Mouse (Mus musculus) cerebellum, adult 2 months (tissue): Measurements from ENCODE around the gene Myo16. TPM values are rescaled to one million over a fixed set of nuclear protein-coding genes. Genes with fewer than 3 reads are reported as not detected.

Source experiments
- DNase-seq, 2 experiments: peaks; one replicate each; pipeline ENCODE4 v3.0.0; 2021
- H3K27ac ChIP-seq: fragments of 200-500 bp; 2 replicates; pipeline ENCODE4 v1.5.1; 2012; ENCODE audit warnings: low read length, control low read depth, inconsistent platforms; ENCODE audit not compliant: insufficient read depth
- H3K27me3 ChIP-seq: fragments of 200-500 bp; 2 replicates; pipeline ENCODE4 v1.6.1; 2012; ENCODE audit warnings: inconsistent platforms, mild to moderate bottlenecking, low read length, moderate library complexity; ENCODE audit not compliant: control insufficient read depth, insufficient read depth
- H3K4me1 ChIP-seq: fragments of 200-500 bp; 2 replicates; pipeline ENCODE4 v1.6.1; 2011; ENCODE audit warnings: low read length; ENCODE audit not compliant: control insufficient read depth, insufficient read depth
- H3K4me3 ChIP-seq: fragments of 200-500 bp; replicated peaks from 2 replicates; pipeline ENCODE3; 2011; ENCODE audit warnings: mild to moderate bottlenecking, low read depth, low read length, control low read depth; ENCODE audit not compliant: insufficient read depth
- CTCF ChIP-seq: fragments of 200-500 bp; IDR thresholded peaks from 2 replicates; pipeline ENCODE4 v1.5.1; 2011; ENCODE audit warnings: low read depth, mild to moderate bottlenecking, control low read depth, low read length, moderate library complexity, borderline replicate concordance; ENCODE audit not compliant: insufficient read depth
- POLR2A ChIP-seq: fragments of 200-500 bp; IDR thresholded peaks from 2 replicates; pipeline ENCODE4 v1.6.1; 2011; ENCODE audit warnings: low read length, control low read depth, borderline replicate concordance; ENCODE audit not compliant: insufficient read depth
- whole genome bisulfite sequencing: fragments of 180-500 bp; shearing (Covaris S2); methylation state at CpG from one replicate; pipeline ENCODE4 v1.1.7; 2018; 5-methylcytosine and 5-hydroxymethylcytosine counted together
- polyA plus RNA-seq: library from polyadenylated mRNA; depleted of rRNA; stranded (reverse); fragments of >200 nt; gene quantifications from 2 replicates; pipeline ENCODE4 v1.2.3, GENCODE M21; 2012

Gene Myo16
- polyA plus RNA-seq, 1 experiment, result 10.3 TPM

DNA sequence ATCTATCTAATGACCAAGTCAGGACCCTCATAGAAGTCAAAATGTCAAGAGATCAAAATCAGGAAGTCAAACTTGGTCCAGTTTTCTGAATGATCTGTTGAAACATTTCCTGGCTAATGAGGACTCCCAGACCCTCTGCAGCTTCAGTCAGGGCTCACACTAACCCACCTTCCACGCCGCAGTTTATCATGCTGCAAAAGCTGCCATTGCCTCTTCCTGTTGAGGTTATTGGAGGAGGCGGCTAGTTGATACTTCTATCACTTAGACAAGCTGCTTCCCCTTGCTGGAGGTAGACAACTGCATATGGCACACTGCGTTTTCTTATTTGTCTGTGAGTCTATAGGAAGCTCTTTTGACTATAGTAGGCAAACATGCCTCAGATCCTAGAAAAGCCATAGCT lies 116.4 kb downstream of the Myo16 start:
- no peaks in the 10 kb centered on the region for H3K27me3 ChIP-seq
- no peak for DNase-seq
- H3K4me3 ChIP-seq, result no peak overlapping the region
- WGBS, result 95% methylated on average over 4 of the region's 4 CpGs
- TF ChIP-seq CTCF (no peak), POLR2A (no peak)
- H3K4me1 ChIP-seq, result no peaks in the 10 kb centered on the region
- H3K27ac ChIP-seq, result no peak overlapping the region

- 77% methylated on average over 4 of the region's 4 CpGs for WGBS
- H3K27me3 ChIP-seq, result no peaks in the 10 kb centered on the region
- no peak overlapping the region for H3K4me3 ChIP-seq
- H3K27ac ChIP-seq, result no peak overlapping the region
- DNase-seq, result no peak
- no peak for TF ChIP-seq POLR2A
- TF ChIP-seq CTCF, result no peak
- no peaks in the 10 kb centered on the region for H3K4me1 ChIP-seq
Measured at GRCm38 (mm10) chr8:10292600-10292999, 138.9 kb downstream of the Myo16 start.

- Histone ChIP-seq H3K4me1 (no peaks in the 10 kb centered on the region), H3K27me3 (no peaks in the 10 kb centered on the region), H3K4me3 (no peak overlapping the region), H3K27ac (no peak overlapping the region)
- 57% methylated on average over 3 of the region's 3 CpGs for WGBS
- DNase-seq, result no peak
- no peak for TF ChIP-seq POLR2A
- TF ChIP-seq CTCF, result no peak
Measured at GRCm38 (mm10) chr8:10300797-10301196, 147.1 kb downstream of the Myo16 start.

DNA sequence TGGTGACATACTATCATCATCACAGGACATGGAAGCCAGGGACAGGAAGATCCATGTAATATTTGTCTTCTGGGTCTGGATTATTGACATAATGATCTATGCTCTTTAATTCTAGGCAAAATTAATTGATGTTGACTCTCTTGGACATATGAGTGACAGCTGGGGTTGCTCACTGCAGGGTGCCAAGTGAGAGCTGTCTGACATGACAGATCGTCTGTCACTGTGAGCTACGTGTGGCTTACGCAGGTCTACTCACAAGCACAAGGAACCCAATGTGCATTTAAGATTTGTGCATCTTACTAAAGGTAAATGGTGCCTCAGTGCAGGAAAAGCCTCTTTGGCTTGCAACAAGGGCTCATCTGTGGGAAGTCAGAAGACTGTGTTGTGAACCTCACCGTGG lies 149.3 kb downstream of the Myo16 start:
- Histone ChIP-seq H3K4me3 (no peak overlapping the region), H3K27ac (no peak overlapping the region), H3K4me1 (no peaks in the 10 kb centered on the region), H3K27me3 (no peaks in the 10 kb centered on the region)
- 36% methylated on average over 4 of the region's 4 CpGs for WGBS
- TF ChIP-seq POLR2A (no peak), CTCF (no peak)
- no peak for DNase-seq

GRCm38 (mm10) chr8:10303992-10304391 lies 150.3 kb downstream of the Myo16 start:
- TF ChIP-seq CTCF (no peak), POLR2A (no peak)
- no peak overlapping the region for H3K4me3 ChIP-seq
- no peak for DNase-seq
- no peaks in the 10 kb centered on the region for H3K4me1 ChIP-seq
- 67% methylated on average over 3 of the region's 3 CpGs for WGBS
- H3K27me3 ChIP-seq, result no peaks in the 10 kb centered on the region
- no peak overlapping the region for H3K27ac ChIP-seq

- WGBS, result 88% methylated on average over 1 of the region's 1 CpGs
Measured at GRCm38 (mm10) chr8:10304721-10305120, 151.0 kb downstream of the Myo16 start.

GRCm38 (mm10) chr8:10307345-10307744 lies 153.6 kb downstream of the Myo16 start:
- 66% methylated on average over 6 of the region's 6 CpGs for WGBS
- Histone ChIP-seq H3K4me3 (no peak overlapping the region), H3K27ac (no peak overlapping the region), H3K4me1 (no peaks in the 10 kb centered on the region), H3K27me3 (no peaks in the 10 kb centered on the region)
- TF ChIP-seq POLR2A (no peak), CTCF (no peak)
- no peak for DNase-seq

More at GRCm38 (mm10) chr8:10304721-10305120, 151.0 kb downstream of the Myo16 start:
- Histone ChIP-seq H3K4me3 (no peak overlapping the region), H3K27ac (no peak overlapping the region), H3K4me1 (no peaks in the 10 kb centered on the region), H3K27me3 (no peaks in the 10 kb centered on the region)
- no peak for TF ChIP-seq CTCF
- no peak for TF ChIP-seq POLR2A
- no peak for DNase-seq

- TF ChIP-seq POLR2A (no peak), CTCF (no peak)
- no peak overlapping the region for H3K27ac ChIP-seq
- H3K27me3 ChIP-seq, result no peaks in the 10 kb centered on the region
- whole genome bisulfite sequencing, result 24% methylated on average over 12 of the region's 12 CpGs
- H3K4me1 ChIP-seq, result no peaks in the 10 kb centered on the region
- H3K4me3 ChIP-seq, result no peak overlapping the region
- DNase-seq, result peak in 1 of 2 experiments; percentile 5
Measured at GRCm38 (mm10) chr8:10307770-10308476, 154.2 kb downstream of the Myo16 start.
